ENCODE assay signal across 31 mouse cellular contexts in the genomic region with DNA sequence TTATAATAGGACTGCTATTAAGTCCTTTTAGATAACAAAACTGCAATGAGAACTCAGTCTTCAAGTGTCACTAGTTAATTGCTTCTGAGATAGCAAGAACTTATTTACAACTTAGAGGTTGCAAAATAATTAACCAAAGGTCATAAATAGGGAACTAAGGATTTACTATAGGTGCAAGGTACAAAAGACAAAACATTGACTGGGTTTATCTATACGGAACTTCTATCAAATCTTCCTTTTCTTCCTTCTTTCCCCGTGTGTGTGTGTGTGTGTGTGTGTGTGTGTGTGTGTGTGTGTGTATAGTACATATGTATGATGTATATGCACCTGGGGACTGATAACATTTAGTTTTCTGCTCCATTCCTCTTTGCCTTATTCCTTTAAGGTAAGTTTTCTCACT.
"Had no signal": no experiment of that assay in that cellular context is flagged by ENCODE, and none has a peak within 500 bp of the region (broad histone marks: within the 10 kb centered on the region; RNA-seq: fewer than 3 reads in every experiment).

No protein-coding gene starts in this region.

- H3K4me3 ChIP-seq: heart, embryonic 10.5 days; heart, embryonic 12.5 days; heart, embryonic 13.5 days; heart, embryonic 15.5 days; hindbrain, embryonic 10.5 days; hindbrain, embryonic 12.5 days; hindbrain, embryonic 13.5 days; hindbrain, embryonic 15.5 days; kidney, embryonic 15.5 days; layer of hippocampus, adult 2 months; left cerebral cortex, adult 2 months had no signal

- H3K9ac ChIP-seq: heart, embryonic 12.5 days; heart, embryonic 13.5 days; heart, embryonic 15.5 days; hindbrain, embryonic 12.5 days; hindbrain, embryonic 13.5 days; hindbrain, embryonic 14.5 days; hindbrain, embryonic 15.5 days; kidney, embryonic 15.5 days had no signal

- H3K27me3 ChIP-seq: heart, embryonic 12.5 days; heart, embryonic 13.5 days; heart, embryonic 15.5 days; hindbrain, embryonic 12.5 days; hindbrain, embryonic 13.5 days; hindbrain, embryonic 15.5 days; kidney, embryonic 15.5 days had no signal

- H3K9me3 ChIP-seq: heart, embryonic 10.5 days; heart, embryonic 12.5 days; heart, embryonic 15.5 days; hindbrain, embryonic 12.5 days; hindbrain, embryonic 13.5 days; hindbrain, embryonic 15.5 days had no signal

- H3K27ac ChIP-seq: heart, embryonic 10.5 days; heart, embryonic 13.5 days; heart, embryonic 15.5 days; hindbrain, embryonic 10.5 days; hindbrain, embryonic 12.5 days; hindbrain, embryonic 13.5 days; hindbrain, embryonic 14.5 days; hindbrain, embryonic 15.5 days; hindbrain, postnatal 0 days; kidney, embryonic 15.5 days; kidney, postnatal 0 days; layer of hippocampus, adult 2 months; left cerebral cortex, adult 2 months had no signal

- DNase-seq: heart, postnatal 10 days; heart, postnatal 14 days; heart, postnatal 36 days; heart, postnatal 4 days; kidney, adult 11 months; kidney, adult 2 months; kidney, adult 8-10 months; kidney, adult 9 months; kidney, postnatal 10 days; kidney, postnatal 25 days; kidney, postnatal 36 days; kidney, postnatal 4 days; layer of hippocampus, adult 9-11 months; layer of hippocampus, postnatal 36 days had no signal

- H3K4me1 ChIP-seq: heart, embryonic 10.5 days; heart, embryonic 12.5 days; heart, embryonic 13.5 days; heart, embryonic 15.5 days; hindbrain, embryonic 10.5 days; hindbrain, embryonic 12.5 days; hindbrain, embryonic 13.5 days; hindbrain, embryonic 15.5 days; kidney, embryonic 15.5 days had no signal

- H3K4me2 ChIP-seq: heart, embryonic 11.5 days; heart, embryonic 12.5 days; heart, embryonic 13.5 days; heart, embryonic 15.5 days; hindbrain, embryonic 12.5 days; hindbrain, embryonic 13.5 days; hindbrain, embryonic 14.5 days; hindbrain, embryonic 15.5 days; kidney, embryonic 15.5 days had no signal

- H3K36me3 ChIP-seq: heart, embryonic 10.5 days; heart, embryonic 12.5 days; heart, embryonic 13.5 days; heart, embryonic 15.5 days; hindbrain, embryonic 10.5 days; hindbrain, embryonic 12.5 days; hindbrain, embryonic 13.5 days; hindbrain, embryonic 15.5 days; kidney, embryonic 15.5 days had no signal

- ATAC-seq: hindbrain, embryonic 16.5 days; hindbrain, postnatal 0 days; inflammation-experienced regulatory T-cells, adult 6 months had no signal
